Mouse (Mus musculus) neural tube, embryonic 13.5 days (tissue): ENCODE measurements around the gene Olfr1381. TPM values are rescaled to one million over a fixed set of nuclear protein-coding genes. Genes with fewer than 3 reads are reported as not detected.

Source experiments
- polyA plus RNA-seq: library from polyadenylated mRNA; unstranded; fragments of >200 nt; fragmentation: Nextera tagmentation; extraction: Ambion mirVana; gene quantifications from 2 replicates; pipeline ENCODE4 v1.2.1, GENCODE M21; 2015

Olfr1381 gene
- polyA plus RNA-seq, 1 experiment from 2014 or later = not detected

Other genes starting within 250 kb of the Olfr1381 start
- not detected in 2 replicates for gene Olfr10, start 238.7 kb upstream of the Olfr1381 start, polyA plus RNA-seq
- gene Olfr1391, start 220.7 kb upstream of the Olfr1381 start, polyA plus RNA-seq = not detected in 2 replicates
- not detected in 2 replicates for gene Olfr1390, start 208.3 kb upstream of the Olfr1381 start, polyA plus RNA-seq
- gene Olfr1389, start 120.4 kb upstream of the Olfr1381 start, polyA plus RNA-seq = not detected in 2 replicates
- 0.06 TPM in 1 of 2 replicates, not detected in the other for gene Olfr1388, start 106.8 kb upstream of the Olfr1381 start, polyA plus RNA-seq
- not detected in 2 replicates for gene Olfr1387, start 88.1 kb upstream of the Olfr1381 start, polyA plus RNA-seq
- gene Olfr1386, start 78.4 kb upstream of the Olfr1381 start, polyA plus RNA-seq = not detected in 2 replicates
- gene Olfr1385, start 54.4 kb upstream of the Olfr1381 start, polyA plus RNA-seq = not detected in 2 replicates
- gene Olfr1384, start 36.7 kb upstream of the Olfr1381 start, polyA plus RNA-seq = not detected in 2 replicates
- not detected in 2 replicates for gene Olfr1383, start 23.8 kb upstream of the Olfr1381 start, polyA plus RNA-seq
- gene Olfr1382, start 15.2 kb upstream of the Olfr1381 start, polyA plus RNA-seq = not detected in 2 replicates
- gene Olfr1380, start 13.4 kb downstream of the Olfr1381 start, polyA plus RNA-seq = not detected in 2 replicates
- gene Flt4, start 65.8 kb downstream of the Olfr1381 start, polyA plus RNA-seq = 2.4 and 2.6 TPM in 2 replicates
- gene Scgb3a1, start 120.2 kb downstream of the Olfr1381 start, polyA plus RNA-seq = not detected in 2 replicates
- 42.8 and 52.8 TPM in 2 replicates for gene Cnot6, start 169.3 kb downstream of the Olfr1381 start, polyA plus RNA-seq